Mouse (Mus musculus) layer of hippocampus, postnatal 25 days (tissue): ENCODE measurements at regions not wholly inside any gene's neighbourhood (a gene's known extent, or its start where the extent isn't known, plus 50 kb on each side); places are given as distances from the start of the nearest gene placed in this dataset.

Experiments used
- DNase-seq, 2 experiments: peaks; one replicate each; pipeline ENCODE4 v3.0.0; 2022; ENCODE audit warnings: mixed read lengths in 2 of 2, low spot score in 1 of 2; ENCODE audit errors: extremely low spot score in 1 of 2

- DNase-seq: no peak
Measured at GRCm38 (mm10) chr3:58135607-58136365, 278.7 kb upstream of the Tsc22d2 start.

- peak in 1 of 2 experiments; percentile 70 for DNase-seq
Measured at GRCm38 (mm10) chr3:58138726-58139585, 275.6 kb upstream of the Tsc22d2 start.

- no peak for DNase-seq
Measured at GRCm38 (mm10) chr3:58146108-58146507, 268.4 kb upstream of the Tsc22d2 start.

GRCm38 (mm10) chr3:58146762-58147161 is 267.8 kb upstream of the Tsc22d2 start:
- no peak for DNase-seq

GRCm38 (mm10) chr3:58153141-58153540 is 261.4 kb upstream of the Tsc22d2 start:
- no peak for DNase-seq

GRCm38 (mm10) chr3:58153874-58154756 is 260.4 kb upstream of the Tsc22d2 start:
- DNase-seq: no peak

GRCm38 (mm10) chr3:58159384-58159783 is 255.1 kb upstream of the Tsc22d2 start:
- peak in 1 of 2 experiments; percentile 33 for DNase-seq

- DNase-seq: no peak
Measured at GRCm38 (mm10) chr3:58162238-58162637, 252.3 kb upstream of the Tsc22d2 start.

GRCm38 (mm10) chr3:58163806-58164205 is 250.7 kb upstream of the Tsc22d2 start:
- peak; percentile 58 to 70 for DNase-seq

GRCm38 (mm10) chr3:58166628-58167027 is 247.9 kb upstream of the Tsc22d2 start:
- no peak for DNase-seq

- no peak for DNase-seq
Measured at GRCm38 (mm10) chr3:58167121-58167520, 247.4 kb upstream of the Tsc22d2 start.

- no peak for DNase-seq
Measured at GRCm38 (mm10) chr3:58167761-58168290, 246.7 kb upstream of the Tsc22d2 start.

- DNase-seq: peak in 1 of 2 experiments; percentile 20
Measured at GRCm38 (mm10) chr3:58168522-58169185, 245.9 kb upstream of the Tsc22d2 start.

- no peak for DNase-seq
Measured at GRCm38 (mm10) chr3:58169786-58170185, 244.7 kb upstream of the Tsc22d2 start.

- DNase-seq: no peak
Measured at GRCm38 (mm10) chr3:58172096-58172495, 242.4 kb upstream of the Tsc22d2 start.

GRCm38 (mm10) chr3:58173821-58174220 is 240.7 kb upstream of the Tsc22d2 start:
- no peak for DNase-seq

GRCm38 (mm10) chr3:58181715-58182114 is 232.8 kb upstream of the Tsc22d2 start:
- DNase-seq: no peak

- no peak for DNase-seq
Measured at GRCm38 (mm10) chr3:58182299-58182698, 232.2 kb upstream of the Tsc22d2 start.

- no peak for DNase-seq
Measured at GRCm38 (mm10) chr3:58183279-58183678, 231.2 kb upstream of the Tsc22d2 start.

- no peak for DNase-seq
Measured at GRCm38 (mm10) chr3:58200462-58200861, 214.1 kb upstream of the Tsc22d2 start.
